Mouse (Mus musculus) C2C12 (cell line): ENCODE results near the gene Gpatch8. TPM values are rescaled to one million over a fixed set of nuclear protein-coding genes. Genes with fewer than 3 reads are reported as not detected.

Experiments
- H3K27me3 ChIP-seq: one replicate; pipeline ENCODE4 v1.6.1; 2011; ENCODE audit not compliant: control insufficient read depth, insufficient read depth, insufficient read length
- H3K36me3 ChIP-seq: one replicate; pipeline ENCODE4 v1.6.1; 2011; ENCODE audit not compliant: control insufficient read depth, insufficient read depth
- H3K4me3 ChIP-seq: one replicate; pipeline ENCODE4 v1.5.1; 2011; ENCODE audit warnings: mild to moderate bottlenecking, control low read depth; ENCODE audit not compliant: poor library complexity, insufficient read depth, severe bottlenecking
- H3K79me2 ChIP-seq: one replicate; pipeline ENCODE4 v1.6.1; 2011; ENCODE audit not compliant: control insufficient read depth, insufficient read depth
- H3K79me3 ChIP-seq: one replicate; pipeline ENCODE4 v1.6.1; 2011; ENCODE audit warnings: low read depth, control low read depth
- H3ac ChIP-seq: one replicate; pipeline ENCODE3; 2011; ENCODE audit warnings: low read depth; ENCODE audit not compliant: control insufficient read depth, insufficient read length
- CEBPB ChIP-seq: IDR thresholded peaks from one replicate; pipeline ENCODE4 v1.6.1; 2011; ENCODE audit warnings: low read depth, mild to moderate bottlenecking, control low read depth, moderate library complexity
- CTCF ChIP-seq: IDR thresholded peaks from one replicate; pipeline ENCODE4 v1.5.1; 2011; ENCODE audit not compliant: control insufficient read depth, insufficient read depth, insufficient read length
- FOSL1 ChIP-seq: IDR thresholded peaks from one replicate; pipeline ENCODE4 v1.8.0; 2011; ENCODE audit warnings: mild to moderate bottlenecking, low read length; ENCODE audit not compliant: poor library complexity, insufficient read depth, severe bottlenecking
- MAX ChIP-seq: IDR thresholded peaks from one replicate; pipeline ENCODE4 v1.6.1; 2011; ENCODE audit warnings: mild to moderate bottlenecking, control low read depth
- MYOD1 ChIP-seq: IDR thresholded peaks from one replicate; pipeline ENCODE4 v1.6.1; 2011; ENCODE audit warnings: low read depth; ENCODE audit not compliant: control insufficient read depth, insufficient read length
- MYOG ChIP-seq: IDR thresholded peaks from one replicate; pipeline ENCODE4 v1.6.1; 2011; ENCODE audit not compliant: control insufficient read depth, insufficient read length; ENCODE audit errors: extremely low read depth
- USF1 ChIP-seq: IDR thresholded peaks from one replicate; pipeline ENCODE4 v1.6.1; 2011; ENCODE audit warnings: low read depth, mild to moderate bottlenecking, control low read depth, moderate library complexity
- polyA plus RNA-seq: library from polyadenylated mRNA; unstranded; fragments of >200 nt; fragmentation: generic; extraction: Trizol; gene quantifications from one replicate; pipeline ENCODE4 v1.2.1, GENCODE M21; 2012; ENCODE audit warnings: missing spikeins

Gpatch8 gene
- polyA plus RNA-seq, 1 experiment, result 7.3 TPM

DNA sequence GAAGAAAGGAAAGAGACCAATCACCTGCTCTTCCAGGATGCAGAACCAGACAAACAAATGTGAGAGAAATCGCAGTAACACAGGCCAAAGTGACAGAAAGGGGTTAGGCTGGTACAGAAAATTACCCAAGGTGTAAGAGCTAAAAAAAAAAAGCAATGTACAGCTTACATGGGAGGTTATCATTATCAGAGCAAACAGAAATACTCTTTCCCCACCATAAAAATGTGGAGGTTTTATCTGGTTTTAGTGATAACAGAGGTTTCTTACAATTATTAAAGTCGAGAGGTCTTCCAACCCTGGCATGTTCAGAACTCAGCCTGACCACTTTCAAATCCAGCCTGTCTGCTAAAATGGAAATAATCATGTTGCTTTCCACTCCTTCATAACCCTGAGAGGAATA lies 68.3 kb downstream of the Gpatch8 start:
- Histone ChIP-seq H3K79me3 (no peaks in the 10 kb centered on the region), H3K79me2 (no peaks in the 10 kb centered on the region), H3K27me3 (no peaks in the 10 kb centered on the region), H3K4me3 (no peak overlapping the region), H3K36me3 (peaks cover 51% of the 10 kb centered on the region), H3ac (no peak overlapping the region)
- no peak for TF ChIP-seq MYOD1
- TF ChIP-seq MYOG, result no peak
- no peak for TF ChIP-seq USF1
- no peak for TF ChIP-seq MAX
- no peak for TF ChIP-seq CTCF
- TF ChIP-seq CEBPB, result no peak
- TF ChIP-seq FOSL1, result no peak

DNA sequence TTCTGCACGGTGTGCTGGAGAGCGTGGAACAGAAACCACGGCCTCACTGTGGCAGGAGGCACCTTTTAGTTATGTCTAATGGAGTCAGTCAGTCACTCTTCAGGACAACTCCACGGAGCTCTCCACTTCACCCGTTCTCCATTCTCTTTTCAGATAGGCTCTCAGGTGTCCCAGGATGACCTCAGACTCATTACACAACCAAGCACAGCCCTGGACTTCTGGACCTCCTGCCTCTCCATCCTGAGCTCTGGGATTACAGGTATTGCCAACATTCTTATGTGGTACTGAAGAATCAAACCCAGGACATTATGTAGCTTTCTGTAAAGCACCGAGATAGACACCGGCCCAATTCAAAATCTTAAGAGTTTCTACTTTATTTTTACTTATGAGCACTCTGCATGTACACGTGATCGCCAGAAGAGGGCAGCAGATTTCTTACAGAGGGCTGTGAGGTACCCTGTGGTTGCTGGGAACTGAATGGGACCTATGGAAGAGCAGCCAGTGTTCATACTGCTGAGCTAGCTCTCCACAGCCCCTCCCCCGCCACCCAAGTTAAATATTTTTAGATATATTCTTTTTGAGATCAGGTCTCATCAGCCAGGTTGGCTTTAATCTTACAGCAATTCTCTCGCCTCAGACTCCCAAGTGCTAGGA lies 69.3 kb downstream of the Gpatch8 start:
- Histone ChIP-seq H3K4me3 (no peak overlapping the region), H3K36me3 (peaks cover 52% of the 10 kb centered on the region), H3ac (no peak overlapping the region), H3K79me2 (no peaks in the 10 kb centered on the region), H3K79me3 (no peaks in the 10 kb centered on the region), H3K27me3 (no peaks in the 10 kb centered on the region)
- TF ChIP-seq MAX, result peak; percentile 79
- TF ChIP-seq FOSL1, result no peak
- peak; percentile 42 for TF ChIP-seq CTCF
- peak; percentile 76 for TF ChIP-seq USF1
- TF ChIP-seq MYOD1, result no peak
- no peak for TF ChIP-seq MYOG

GRCm38 (mm10) chr11:102481779-102482178 lies 74.4 kb downstream of the Gpatch8 start:
- Histone ChIP-seq H3K36me3 (peaks cover 84% of the 10 kb centered on the region), H3K4me3 (no peak overlapping the region), H3K79me2 (no peaks in the 10 kb centered on the region), H3ac (no peak overlapping the region), H3K27me3 (no peaks in the 10 kb centered on the region), H3K79me3 (no peaks in the 10 kb centered on the region)
- TF ChIP-seq CTCF, result no peak
- TF ChIP-seq CEBPB, result no peak
- no peak for TF ChIP-seq MYOG
- no peak for TF ChIP-seq FOSL1
- TF ChIP-seq USF1, result no peak
- no peak for TF ChIP-seq MAX
- TF ChIP-seq MYOD1, result no peak

DNA sequence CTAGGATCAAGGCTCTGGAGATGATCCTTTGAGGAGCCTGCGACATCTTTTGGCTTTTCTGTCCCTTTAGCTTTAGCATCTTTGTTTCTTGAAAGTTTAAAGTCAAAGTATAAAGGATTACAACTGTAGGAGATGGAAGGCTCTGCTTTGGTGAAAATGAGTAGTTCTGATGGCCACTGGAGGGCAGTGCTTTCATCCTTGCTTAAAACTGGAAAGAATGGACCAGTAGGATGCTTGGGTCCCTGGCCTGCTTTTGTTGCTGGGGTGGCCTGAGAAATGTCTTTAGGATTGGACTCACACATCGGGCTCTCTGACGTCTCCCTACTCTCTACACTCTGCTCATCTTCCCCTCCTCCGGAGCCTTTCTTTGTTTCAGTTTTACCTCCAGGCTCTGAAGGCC lies 75.3 kb downstream of the Gpatch8 start:
- Histone ChIP-seq H3K36me3 (peaks cover 77% of the 10 kb centered on the region), H3K79me2 (no peaks in the 10 kb centered on the region), H3K79me3 (no peaks in the 10 kb centered on the region), H3K4me3 (no peak overlapping the region), H3ac (no peak overlapping the region), H3K27me3 (no peaks in the 10 kb centered on the region)
- TF ChIP-seq USF1, result no peak
- no peak for TF ChIP-seq MYOD1

DNA sequence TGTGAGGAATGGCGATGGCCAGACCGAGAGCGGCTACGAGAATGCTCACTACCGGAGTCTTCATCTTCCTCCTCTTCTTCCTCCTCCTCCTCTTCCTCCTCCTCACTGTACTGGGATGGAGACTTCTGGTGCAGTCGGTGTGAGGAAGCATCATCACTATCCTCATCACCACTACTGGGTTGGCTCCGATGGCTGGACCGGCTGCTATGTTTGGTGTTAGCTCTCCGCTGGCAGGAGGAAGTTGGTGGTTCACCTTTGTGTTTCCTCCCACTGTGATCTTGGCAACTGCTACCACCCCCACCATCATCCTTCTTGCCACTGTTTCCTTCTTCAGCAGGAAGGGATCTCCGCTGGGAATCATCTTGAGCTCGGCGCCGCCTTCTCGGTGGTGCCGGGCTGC lies 76.1 kb downstream of the Gpatch8 start:
- Histone ChIP-seq H3K4me3 (no peak overlapping the region), H3K36me3 (peaks cover 73% of the 10 kb centered on the region), H3K79me2 (no peaks in the 10 kb centered on the region), H3K79me3 (no peaks in the 10 kb centered on the region), H3ac (no peak overlapping the region), H3K27me3 (no peaks in the 10 kb centered on the region)
- TF ChIP-seq MAX (no peak), MYOD1 (no peak), CEBPB (no peak), USF1 (no peak), FOSL1 (no peak), MYOG (no peak), CTCF (no peak)

GRCm38 (mm10) chr11:102479581-102479980 lies 76.6 kb downstream of the Gpatch8 start:
- TF ChIP-seq FOSL1 (no peak), USF1 (no peak), MYOG (no peak), MAX (no peak), CEBPB (no peak), CTCF (no peak), MYOD1 (no peak)
- Histone ChIP-seq H3ac (no peak overlapping the region), H3K36me3 (peaks cover 69% of the 10 kb centered on the region), H3K79me3 (no peaks in the 10 kb centered on the region), H3K79me2 (no peaks in the 10 kb centered on the region), H3K27me3 (no peaks in the 10 kb centered on the region), H3K4me3 (no peak overlapping the region)
